Mouse (Mus musculus) MEL (cell line): ENCODE measurements around the gene Safb2. TPM values are rescaled to one million over a fixed set of nuclear protein-coding genes. Genes with fewer than 3 reads are reported as not detected.

Experiments used
- DNase-seq: peaks from one replicate; pipeline ENCODE4 v3.0.0; 2011; ENCODE audit warnings: low read depth, low spot score
- H3K27ac ChIP-seq: 2 replicates; pipeline ENCODE4 v1.5.1; 2012; ENCODE audit warnings: low read depth, mild to moderate bottlenecking, control low read depth, low read length, moderate library complexity; ENCODE audit not compliant: control insufficient read depth
- H3K27me3 ChIP-seq, 2 experiments: fragments of 150-350 bp in 1 of 2; sonication (generic) in 1 of 2; 2 replicates each; pipeline ENCODE4 v1.6.1; 2012; ENCODE audit warnings: low read length in 2 of 2, mild to moderate bottlenecking in 2 of 2, improper control_type of control experiment in 1 of 2, moderate library complexity in 1 of 2; ENCODE audit not compliant: insufficient read depth in 2 of 2, control insufficient read depth in 1 of 2
- H3K36me3 ChIP-seq, 2 experiments: 2 replicates each; pipeline ENCODE4 v1.6.1; 2012 to 2014; ENCODE audit warnings: low read length in 2 of 2, improper control_type of control experiment in 1 of 2, inconsistent platforms in 1 of 2, mild to moderate bottlenecking in 1 of 2; ENCODE audit not compliant: insufficient read depth in 2 of 2, control insufficient read depth in 1 of 2
- H3K4me1 ChIP-seq, 2 experiments: fragments of 150-350 bp in 1 of 2; sonication (generic) in 1 of 2; 2 replicates each; pipeline ENCODE4 v1.6.1; 2012; ENCODE audit warnings: low read length in 2 of 2, improper control_type of control experiment in 1 of 2, mild to moderate bottlenecking in 1 of 2; ENCODE audit not compliant: insufficient read depth in 2 of 2, control insufficient read depth in 1 of 2
- H3K4me3 ChIP-seq, 2 experiments: fragments of 150-350 bp in 1 of 2; sonication (generic) in 1 of 2; 2 replicates each; pipeline ENCODE4 v1.5.1; 2012; ENCODE audit warnings: low read depth in 2 of 2, low read length in 2 of 2, mild to moderate bottlenecking in 2 of 2, moderate library complexity in 2 of 2, control low read depth in 1 of 2, improper control_type of control experiment in 1 of 2; ENCODE audit not compliant: control insufficient read depth in 1 of 2, insufficient read depth in 1 of 2
- H3K79me2 ChIP-seq: 2 replicates; pipeline ENCODE4 v1.6.1; 2012; ENCODE audit warnings: mild to moderate bottlenecking, low read length, moderate library complexity; ENCODE audit not compliant: control insufficient read depth, poor library complexity, insufficient read depth
- H3K9ac ChIP-seq: 2 replicates; pipeline ENCODE4 v1.6.1; 2012; ENCODE audit warnings: low read depth, mild to moderate bottlenecking, control low read depth, low read length, moderate library complexity; ENCODE audit not compliant: control insufficient read depth, poor library complexity, severe bottlenecking
- H3K9me3 ChIP-seq: fragments of 150-350 bp; sonication (generic); replicated peaks from 2 replicates; pipeline ENCODE4 v1.6.1; 2012; ENCODE audit warnings: mild to moderate bottlenecking, low read length, improper control_type of control experiment, moderate library complexity; ENCODE audit not compliant: insufficient read depth
- CHD2 ChIP-seq: IDR thresholded peaks from 2 replicates; pipeline ENCODE4 v1.6.1; 2011; ENCODE audit warnings: low read length, improper control_type of control experiment
- CTCF ChIP-seq, 3 experiments: IDR thresholded peaks in 2 of 3; conservative IDR thresholded peaks in 1 of 3; 2 replicates each; pipeline ENCODE4 v1.5.1; 2011 to 2012; ENCODE audit warnings: low read length in 3 of 3, low read depth in 2 of 3, mild to moderate bottlenecking in 2 of 3, improper control_type of control experiment in 1 of 3, inconsistent platforms in 1 of 3, mixed read lengths in 1 of 3, moderate library complexity in 1 of 3; ENCODE audit not compliant: control insufficient read depth in 1 of 3, insufficient read depth in 1 of 3, poor library complexity in 1 of 3, severe bottlenecking in 1 of 3
- ELF1 ChIP-seq: IDR thresholded peaks from 2 replicates; pipeline ENCODE4 v1.6.1; 2014; ENCODE audit warnings: low read depth, mild to moderate bottlenecking, inconsistent platforms, low read length, improper control_type of control experiment, moderate library complexity
- GABPA ChIP-seq: IDR thresholded peaks from 2 replicates; pipeline ENCODE4 v1.6.1; 2012; ENCODE audit warnings: low read depth, mild to moderate bottlenecking, inconsistent platforms, low read length, improper control_type of control experiment, moderate library complexity
- GATA1 ChIP-seq: IDR thresholded peaks from 2 replicates; pipeline ENCODE4 v1.6.1; 2011; ENCODE audit warnings: low read depth, low read length, improper control_type of control experiment
- HCFC1 ChIP-seq: IDR thresholded peaks from 2 replicates; pipeline ENCODE4 v1.6.1; 2012; ENCODE audit warnings: low read depth, mild to moderate bottlenecking, inconsistent platforms, low read length, improper control_type of control experiment, moderate library complexity
- JUND ChIP-seq: IDR thresholded peaks from 2 replicates; pipeline ENCODE4 v1.6.1; 2011; ENCODE audit warnings: low read depth, mild to moderate bottlenecking, improper control_type of control experiment, low read length
- KAT2A ChIP-seq: conservative IDR thresholded peaks from 2 replicates; pipeline ENCODE4 v1.6.1; 2012; ENCODE audit warnings: low read depth, low read length, improper control_type of control experiment, inconsistent platforms
- MAZ ChIP-seq: IDR thresholded peaks from 2 replicates; pipeline ENCODE4 v1.6.1; 2012; ENCODE audit warnings: low read depth, mild to moderate bottlenecking, inconsistent platforms, low read length, improper control_type of control experiment
- MYB ChIP-seq: IDR thresholded peaks from 2 replicates; pipeline ENCODE4 v1.6.1; 2011; ENCODE audit warnings: mild to moderate bottlenecking, low read depth, low read length, improper control_type of control experiment
- NRF1 ChIP-seq: IDR thresholded peaks from 2 replicates; pipeline ENCODE4 v1.6.1; 2014; ENCODE audit warnings: low read depth, mild to moderate bottlenecking, inconsistent platforms, low read length, improper control_type of control experiment, moderate library complexity; ENCODE audit not compliant: poor library complexity, insufficient read depth, severe bottlenecking
- POLR2A ChIP-seq, 2 experiments: IDR thresholded peaks; 2 replicates each; pipeline ENCODE4 v1.6.1; 2011 to 2012; ENCODE audit warnings: low read length in 2 of 2, mild to moderate bottlenecking in 2 of 2, control low read depth in 1 of 2, improper control_type of control experiment in 1 of 2, low read depth in 1 of 2, moderate library complexity in 1 of 2; ENCODE audit not compliant: control insufficient read depth in 1 of 2, insufficient read depth in 1 of 2, poor library complexity in 1 of 2
- POLR2AphosphoS2 ChIP-seq: IDR thresholded peaks from 2 replicates; pipeline ENCODE4 v1.6.1; 2011; ENCODE audit warnings: low read length, improper control_type of control experiment
- SMC3 ChIP-seq: IDR thresholded peaks from 2 replicates; pipeline ENCODE4 v1.6.1; 2011; ENCODE audit warnings: low read depth, low read length, improper control_type of control experiment
- TBP ChIP-seq: IDR thresholded peaks from 2 replicates; pipeline ENCODE4 v1.8.0; 2011; ENCODE audit warnings: low read depth, low read length, improper control_type of control experiment
- TCF12 ChIP-seq: IDR thresholded peaks from 2 replicates; pipeline ENCODE4 v1.6.1; 2014; ENCODE audit warnings: low read depth, mild to moderate bottlenecking, inconsistent platforms, low read length, improper control_type of control experiment, moderate library complexity
- USF1 ChIP-seq: IDR thresholded peaks from 2 replicates; pipeline ENCODE4 v1.6.1; 2014; ENCODE audit warnings: low read depth, mild to moderate bottlenecking, inconsistent platforms, low read length, improper control_type of control experiment, moderate library complexity
- ZC3H11A ChIP-seq: IDR thresholded peaks from 2 replicates; pipeline ENCODE4 v1.6.1; 2012; ENCODE audit warnings: low read depth, mild to moderate bottlenecking, inconsistent platforms, low read length, improper control_type of control experiment
- ZKSCAN1 ChIP-seq: IDR thresholded peaks from 2 replicates; pipeline ENCODE4 v1.6.1; 2012; ENCODE audit warnings: low read depth, mild to moderate bottlenecking, inconsistent platforms, low read length, improper control_type of control experiment, moderate library complexity
- ZMIZ1 ChIP-seq: IDR thresholded peaks from 2 replicates; pipeline ENCODE4 v1.6.1; 2012; ENCODE audit warnings: low read depth, mild to moderate bottlenecking, inconsistent platforms, low read length, improper control_type of control experiment, moderate library complexity
- ZNF384 ChIP-seq: IDR thresholded peaks from 2 replicates; pipeline ENCODE4 v1.6.1; 2012; ENCODE audit warnings: low read depth, mild to moderate bottlenecking, inconsistent platforms, low read length, improper control_type of control experiment
- polyA plus RNA-seq, 2 experiments: library from polyadenylated mRNA; stranded (reverse) in 1 of 2; unstranded in 1 of 2; fragments of >175 nt in 1 of 2; fragments of >200 nt in 1 of 2; gene quantifications; 2 replicates each; pipeline versions ENCODE4 v1.2.1 to v1.2.4; 2012; ENCODE audit warnings: low replicate concordance in 2 of 2, low read depth in 1 of 2; ENCODE audit not compliant: insufficient read length in 2 of 2, insufficient read depth in 1 of 2, missing spikeins in 1 of 2
- total RNA-seq: library from RNA; depleted of rRNA; stranded (reverse); fragments of 300-350 nt; gene quantifications from 2 replicates; pipeline ENCODE4 v1.2.3, GENCODE M21; 2012

Gene Safb2
- total and polyA plus RNA-seq, 3 experiments = 61.6 to 741 (median 217) TPM

- no peak overlapping the region for H3K4me3 ChIP-seq
- 0 out of 4 replicates have a peak, but pooled peaks cover 0 to 4% of the 10 kb centered on the region in 2 experiments for H3K4me1 ChIP-seq
- no peak overlapping the region for H3K9ac ChIP-seq
- H3K36me3 ChIP-seq = no peaks in the 10 kb centered on the region
- H3K79me2 ChIP-seq = no peaks in the 10 kb centered on the region
- TF ChIP-seq GABPA (no peak), POLR2A (IDR thresholded peaks at IDR 0.05; ENCODE audit: control insufficient read depth in 1 of 2, insufficient read depth in 1 of 2, low read depth in 1 of 2, low read length in 2 of 2, poor library complexity in 1 of 2) (no peak), GATA1 (no peak)
- no peak for DNase-seq
- no peaks in the 10 kb centered on the region for H3K27me3 ChIP-seq
- no peak overlapping the region for H3K27ac ChIP-seq
- H3K9me3 ChIP-seq = no peaks in the 10 kb centered on the region
Measured at GRCm38 (mm10) chr17:56547116-56547845, 37.1 kb downstream of the Safb2 start.

GRCm38 (mm10) chr17:56546576-56546975 is 37.8 kb downstream of the Safb2 start:
- DNase-seq = peak; percentile 29
- Histone ChIP-seq H3K4me3 (no peak overlapping the region), H3K27ac (no peak overlapping the region), H3K4me1 (0 out of 4 replicates have a peak, but pooled peaks cover 0 to 4% of the 10 kb centered on the region in 2 experiments), H3K27me3 (no peaks in the 10 kb centered on the region), H3K9ac (no peak overlapping the region), H3K9me3 (no peaks in the 10 kb centered on the region), H3K36me3 (no peaks in the 10 kb centered on the region), H3K79me2 (no peaks in the 10 kb centered on the region)
- TF ChIP-seq MAZ (no peak), POLR2A (IDR thresholded peaks at IDR 0.05; ENCODE audit: control insufficient read depth in 1 of 2, insufficient read depth in 1 of 2, low read depth in 1 of 2, low read length in 2 of 2, poor library complexity in 1 of 2) (peak in 1 of 2 experiments; percentile 42; a peak in 1 of 4 replicates), HCFC1 (no peak), POLR2AphosphoS2 (no peak), MYB (no peak)

GRCm38 (mm10) chr17:56545945-56546344 is 38.4 kb downstream of the Safb2 start:
- DNase-seq = peak; percentile 77
- H3K27me3 ChIP-seq = no peaks in the 10 kb centered on the region
- H3K36me3 ChIP-seq = no peaks in the 10 kb centered on the region
- TF ChIP-seq ZKSCAN1 = no peak
- TF ChIP-seq ELF1 = no peak
- TF ChIP-seq GATA1 = peak; percentile 68
- 0 out of 2 replicates have a peak, but pooled peaks have one; percentile 22 for TF ChIP-seq USF1
- peak; percentile 44; the same call in 1 of the 2 replicates for TF ChIP-seq KAT2A
- TF ChIP-seq ZNF384 = no peak
- TF ChIP-seq TBP = no peak
- TF ChIP-seq JUND = no peak
- TF ChIP-seq CHD2 = no peak
- TF ChIP-seq HCFC1 = peak; percentile 91
- TF ChIP-seq ZMIZ1 = no peak
- TF ChIP-seq NRF1 = no peak
- no peak for TF ChIP-seq SMC3
- TF ChIP-seq CTCF (IDR thresholded peaks at IDR 0.05 in 2 of 3, conservative IDR thresholded peaks at IDR 0.05 in 1 of 3; ENCODE audit: control insufficient read depth in 1 of 3, insufficient read depth in 1 of 3, low read depth in 2 of 3, low read length in 3 of 3, poor library complexity in 1 of 3, severe bottlenecking in 1 of 3) = no peak
- TF ChIP-seq ZC3H11A = no peak
- TF ChIP-seq MYB = no peak
- no peak for TF ChIP-seq GABPA
- TF ChIP-seq TCF12 = 0 out of 2 replicates have a peak, but pooled peaks have one; percentile 0
- no peak overlapping the region for H3K27ac ChIP-seq
- H3K4me3 ChIP-seq = no peak overlapping the region
- no peaks in the 10 kb centered on the region for H3K9me3 ChIP-seq
- no peaks in the 10 kb centered on the region for H3K79me2 ChIP-seq
- peaks cover 0 to 5% of the 10 kb centered on the region in 2 experiments; a peak in 1 of 4 replicates for H3K4me1 ChIP-seq
- H3K9ac ChIP-seq = no peak overlapping the region
